Mouse (Mus musculus): ENCODE measurements around the gene Gpbp1l1.

Gpbp1l1 gene

DNA sequence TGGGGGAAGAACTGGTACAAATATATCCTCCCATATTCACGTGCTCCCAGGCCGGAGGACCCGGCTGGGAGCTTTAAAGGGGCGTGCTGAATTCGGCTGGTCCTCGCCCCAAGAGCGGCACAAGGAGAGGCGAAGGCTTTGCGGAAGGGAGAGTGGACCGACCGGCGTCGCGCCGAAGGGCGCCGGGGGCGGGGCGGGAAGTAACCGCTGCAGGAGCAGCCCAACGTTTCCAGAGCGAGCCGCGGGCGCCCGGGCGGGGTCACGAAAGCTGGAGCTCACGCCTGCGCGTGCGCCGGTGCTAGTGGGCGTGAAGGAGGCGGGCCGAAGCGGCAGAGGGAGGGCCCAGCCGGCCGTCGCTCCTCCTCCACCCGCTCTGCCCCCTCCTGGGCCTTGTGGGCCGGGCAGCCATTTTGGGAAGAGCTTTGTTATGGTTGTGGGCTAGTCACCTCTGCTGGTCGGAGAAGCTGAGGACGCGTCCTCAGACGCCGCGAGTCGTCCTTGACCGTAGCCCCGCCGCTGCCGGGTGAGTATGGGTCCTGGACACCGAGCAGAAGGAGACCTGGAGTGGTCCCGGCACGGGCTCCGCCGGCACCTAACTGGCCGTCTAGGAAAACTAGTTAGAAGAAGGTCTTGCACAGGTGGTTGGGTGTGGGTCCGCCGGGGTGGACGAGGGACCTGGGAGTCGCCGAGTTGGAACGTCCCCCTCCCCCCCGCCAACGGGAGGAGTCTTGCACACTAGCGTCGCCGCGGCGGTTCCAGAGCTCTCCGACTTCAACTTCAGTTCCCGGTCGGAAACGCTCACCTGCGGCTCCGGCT, at the start of gene Gpbp1l1:
Gene Gpbp1l1 (plus strand): TSS at position 353 of the 816 bp plus-strand sequence.
- DNase-seq, result peak; percentile 97 to 98

DNA sequence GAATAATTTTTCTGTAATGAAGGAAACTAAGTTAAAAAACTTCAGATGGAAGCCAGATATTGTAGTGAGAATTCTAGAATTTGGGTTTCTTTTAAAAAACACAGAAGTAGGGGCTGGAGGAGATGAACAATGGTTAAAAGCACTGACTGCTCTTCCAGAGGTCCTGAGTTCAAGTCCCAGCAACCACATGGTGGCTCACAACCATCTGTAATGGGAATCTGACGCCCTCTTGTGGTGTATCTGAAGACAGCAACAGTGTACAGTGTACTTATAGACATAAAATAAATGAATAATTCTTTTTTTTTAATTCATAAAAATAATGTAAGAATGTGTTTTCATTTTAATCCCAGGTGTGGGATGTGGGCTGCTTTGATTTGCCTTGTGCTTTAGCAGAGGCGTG, 26.3 kb upstream of the Gpbp1l1 start:
- no peak for DNase-seq

DNA sequence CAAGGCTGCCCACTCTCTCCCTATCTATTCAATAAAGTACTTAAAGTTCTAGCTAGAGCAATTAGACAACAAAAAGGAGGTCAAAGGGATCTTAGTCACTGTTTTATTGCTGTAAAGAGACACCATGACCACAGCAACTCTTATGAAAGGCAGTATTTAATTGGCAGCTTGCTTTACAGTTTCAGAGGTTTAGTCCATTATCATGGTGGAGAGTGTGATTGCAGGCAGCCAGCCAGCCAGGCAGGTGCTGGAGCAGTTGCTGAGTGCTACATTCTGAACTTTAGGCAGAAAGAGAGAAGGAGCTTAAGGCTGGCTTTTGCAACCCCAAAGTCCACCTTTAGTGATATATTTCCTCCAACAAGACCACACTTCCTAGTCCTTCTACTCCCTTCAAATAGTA, 21.1 kb upstream of the Gpbp1l1 start:
- no peak for DNase-seq

DNA sequence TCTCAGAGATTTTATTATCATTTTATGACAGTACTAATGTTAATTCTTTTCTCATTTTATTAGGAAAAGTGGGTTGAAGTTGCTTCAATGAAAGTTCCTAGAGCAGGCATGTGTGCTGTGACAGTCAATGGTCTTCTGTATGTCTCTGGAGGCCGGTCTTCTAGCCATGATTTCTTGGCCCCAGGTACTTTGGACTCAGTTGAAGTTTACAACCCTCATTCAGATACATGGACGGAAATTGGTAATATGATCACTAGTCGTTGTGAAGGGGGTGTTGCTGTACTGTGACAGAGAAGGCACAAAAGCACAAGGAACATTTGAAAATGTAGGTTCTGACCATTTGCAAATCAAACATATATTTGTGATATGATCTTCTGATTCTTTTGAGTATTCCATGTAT, 19.7 kb upstream of the Gpbp1l1 start:
- DNase-seq, result no peak

DNA sequence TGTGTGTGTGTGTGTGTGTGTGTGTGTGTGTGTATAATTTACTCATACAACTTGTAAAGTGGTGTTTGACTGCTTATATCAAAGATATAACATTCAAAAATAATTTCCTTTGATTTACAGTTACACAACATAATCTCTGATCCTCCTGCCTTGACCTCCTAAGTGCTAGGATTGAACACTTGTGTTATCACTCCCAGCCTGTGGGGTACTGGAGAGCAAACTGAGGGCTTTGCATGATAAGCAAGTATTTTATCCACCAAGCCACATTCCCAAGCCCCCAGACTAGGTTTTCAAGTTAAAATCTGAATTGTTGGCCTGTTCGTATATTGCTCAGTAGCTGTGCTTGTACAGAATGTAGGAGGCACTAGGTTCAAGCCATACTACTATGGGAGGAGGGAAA, 7.0 kb upstream of the Gpbp1l1 start:
- DNase-seq, result no peak

DNA sequence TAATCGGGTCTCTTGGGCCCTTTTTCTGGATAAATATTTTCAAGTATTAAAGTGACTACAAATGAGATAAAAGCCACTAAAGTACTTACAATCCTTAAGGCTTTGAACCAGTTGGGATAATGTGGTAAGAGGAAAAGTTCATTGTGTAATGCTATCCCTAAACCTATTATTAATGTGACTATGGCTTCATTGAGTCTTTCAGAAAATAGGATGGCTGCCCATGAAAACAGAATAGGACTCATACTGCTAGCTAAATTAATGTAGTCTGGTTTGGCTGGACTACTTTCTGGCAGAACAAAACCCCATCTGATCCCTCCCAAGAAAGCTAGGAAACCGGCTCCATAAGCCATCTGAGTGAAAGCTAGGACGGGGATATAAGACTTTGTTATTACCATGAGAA, 4.4 kb upstream of the Gpbp1l1 start:
- DNase-seq, result no peak

DNA sequence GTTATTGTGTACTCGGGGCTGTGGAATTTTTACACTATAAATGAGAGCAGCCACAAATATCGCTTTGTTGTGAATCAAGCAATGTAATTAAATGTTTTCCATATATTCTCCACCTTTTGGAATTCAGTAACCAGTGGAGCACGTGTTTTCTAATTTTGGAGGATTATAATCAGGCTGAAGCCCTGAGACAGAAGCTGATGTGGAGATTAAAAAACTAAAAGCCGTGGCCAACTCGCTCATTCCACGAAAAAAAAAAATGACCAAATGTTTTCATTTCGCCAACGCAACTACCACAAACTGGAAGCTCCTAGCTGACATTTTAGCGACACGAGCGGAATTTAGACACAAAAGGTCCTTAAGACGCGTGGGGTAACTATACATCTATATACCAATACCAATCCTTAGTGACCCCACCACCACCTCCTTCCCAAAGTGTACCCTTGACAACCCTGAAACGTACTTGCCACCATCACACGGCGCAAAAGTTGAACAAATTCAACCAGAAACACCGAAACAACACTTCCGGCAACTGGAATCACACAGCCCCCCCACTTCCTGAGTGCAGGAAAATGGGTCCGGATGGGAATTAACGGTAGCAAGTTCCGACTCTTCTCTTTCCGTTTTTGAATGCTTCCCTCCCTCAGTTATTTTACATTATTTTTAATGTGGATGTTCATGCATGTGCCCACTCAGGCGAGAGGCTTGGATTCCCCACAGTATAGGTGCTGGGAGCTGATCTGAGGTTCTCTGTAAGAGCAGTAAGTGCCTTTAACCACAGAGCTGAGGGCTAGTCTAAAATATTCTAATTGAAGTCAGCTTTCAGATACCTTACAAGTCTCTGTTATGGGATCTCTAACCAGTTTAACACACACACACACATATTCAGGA, 1.8 kb upstream of the Gpbp1l1 start, which contains the start of gene Tmem69:
Gene Tmem69 (minus strand): TSS at position 524 of the 888 bp plus-strand sequence.
- DNase-seq, result peak; percentile 74 to 85

DNA sequence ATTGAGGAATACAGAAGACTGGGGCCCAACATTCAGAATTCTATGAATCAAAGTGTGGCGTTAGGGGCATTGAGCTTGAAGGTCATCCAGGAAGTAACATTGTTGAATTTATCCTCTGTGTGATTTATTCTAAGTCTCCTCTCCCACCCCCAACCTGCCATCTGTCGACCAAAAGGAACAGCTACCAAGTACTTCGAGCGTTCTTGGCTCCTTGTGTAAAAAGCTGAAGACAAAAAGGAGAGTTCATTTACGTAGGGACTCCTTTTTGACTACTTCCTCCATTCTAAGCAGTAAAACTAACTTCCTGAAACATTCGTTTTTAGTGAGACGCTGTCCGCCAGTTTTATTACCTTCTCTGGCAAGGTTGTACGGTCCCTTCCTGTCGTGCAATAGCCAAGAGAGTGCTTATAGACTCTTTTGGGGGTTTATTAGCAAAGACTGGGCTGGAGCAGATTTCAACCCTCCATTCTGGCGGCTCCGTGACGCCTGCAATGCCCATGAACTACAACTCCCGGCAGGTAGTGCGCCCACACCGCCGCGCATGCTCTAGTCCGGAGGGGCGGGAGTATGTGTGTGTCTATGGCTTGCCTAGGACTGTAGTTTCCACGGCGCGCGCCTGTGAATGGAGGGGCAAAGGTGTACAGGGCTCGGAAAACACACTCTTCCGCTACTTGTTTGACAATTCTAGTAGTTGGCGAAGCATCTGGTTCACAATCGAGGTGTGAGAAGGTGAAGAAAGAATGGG, 725 bp upstream of the Gpbp1l1 start:
- DNase-seq, result peak; percentile 94 to 95

DNA sequence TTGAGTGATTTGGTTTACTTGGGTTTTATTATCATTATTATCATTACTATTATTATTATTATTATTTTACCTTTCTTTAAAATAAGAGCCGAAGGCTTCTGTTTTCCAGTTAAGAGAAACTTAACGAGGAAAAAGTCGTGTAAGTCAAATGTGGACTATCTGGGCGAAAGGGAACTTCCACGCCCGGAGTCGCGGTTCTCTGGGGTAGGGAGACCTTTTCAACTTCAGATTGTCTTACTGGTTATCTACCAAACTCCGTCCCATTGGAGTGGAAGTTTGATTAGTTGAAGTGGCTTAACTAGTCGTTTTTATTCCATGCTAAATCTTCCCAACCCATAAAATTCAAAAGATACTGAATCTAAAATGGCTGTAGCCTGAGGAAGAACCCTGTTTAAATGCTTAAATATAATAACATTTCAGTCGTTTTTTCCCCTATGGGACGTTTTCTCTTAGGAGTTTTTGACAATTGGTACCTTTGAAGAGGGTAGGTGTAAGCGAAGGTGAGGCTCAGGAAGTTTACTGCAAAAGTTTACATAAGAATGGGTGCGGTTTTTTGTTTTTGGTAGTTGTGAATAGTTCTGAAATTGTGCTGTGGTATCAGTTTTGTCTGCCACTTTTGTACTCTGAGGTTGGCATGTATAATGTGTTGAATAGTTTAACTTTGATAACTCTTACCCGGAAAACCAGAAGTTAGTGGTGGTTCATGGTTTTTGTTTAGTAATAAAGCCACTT, 859 bp downstream of the Gpbp1l1 start:
- DNase-seq, result no peak

DNA sequence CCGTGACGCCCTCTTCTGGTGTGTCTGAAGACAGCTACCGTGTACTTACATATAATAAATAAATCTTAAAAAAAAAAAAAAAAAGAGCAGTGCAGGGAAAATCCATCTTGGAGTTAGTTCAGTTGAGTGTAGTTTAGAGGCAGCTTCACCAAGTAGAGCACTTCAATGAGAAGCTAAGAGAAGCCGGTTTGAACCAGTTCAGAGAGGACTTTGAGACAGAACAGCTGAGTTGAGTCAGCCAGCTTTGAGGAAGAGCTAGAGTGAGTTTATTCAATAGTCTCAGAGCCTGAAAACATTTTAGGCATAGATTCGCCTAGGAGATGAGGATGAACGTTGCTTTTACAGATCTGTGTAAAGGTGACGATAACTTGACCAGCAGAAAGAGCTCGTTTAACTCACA, 38.3 kb downstream of the Gpbp1l1 start:
- DNase-seq, result no peak

DNA sequence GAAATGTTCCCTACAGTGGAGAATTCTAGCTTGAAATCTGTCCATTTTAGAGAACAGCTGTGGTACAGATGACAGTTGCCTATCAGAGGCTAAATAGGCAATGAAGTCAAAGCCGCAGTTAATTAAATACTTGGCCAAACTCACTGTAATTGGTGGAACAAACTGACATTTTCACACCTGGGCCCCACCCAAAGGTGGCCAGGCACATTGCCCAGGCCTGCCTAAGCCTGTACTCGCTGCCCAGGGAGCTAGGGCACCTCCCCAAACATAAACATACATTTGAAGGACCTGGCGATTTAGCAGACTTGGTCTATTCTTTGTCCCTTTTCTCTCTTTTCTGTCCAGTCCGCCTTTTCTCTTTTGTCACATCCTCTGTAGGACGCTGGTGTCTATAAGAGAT, 38.9 kb downstream of the Gpbp1l1 start, which contains the start of gene Ccdc17:
Gene Ccdc17 (plus strand): TSS at position 276 of the 400 bp plus-strand sequence.
- DNase-seq, result no peak

DNA sequence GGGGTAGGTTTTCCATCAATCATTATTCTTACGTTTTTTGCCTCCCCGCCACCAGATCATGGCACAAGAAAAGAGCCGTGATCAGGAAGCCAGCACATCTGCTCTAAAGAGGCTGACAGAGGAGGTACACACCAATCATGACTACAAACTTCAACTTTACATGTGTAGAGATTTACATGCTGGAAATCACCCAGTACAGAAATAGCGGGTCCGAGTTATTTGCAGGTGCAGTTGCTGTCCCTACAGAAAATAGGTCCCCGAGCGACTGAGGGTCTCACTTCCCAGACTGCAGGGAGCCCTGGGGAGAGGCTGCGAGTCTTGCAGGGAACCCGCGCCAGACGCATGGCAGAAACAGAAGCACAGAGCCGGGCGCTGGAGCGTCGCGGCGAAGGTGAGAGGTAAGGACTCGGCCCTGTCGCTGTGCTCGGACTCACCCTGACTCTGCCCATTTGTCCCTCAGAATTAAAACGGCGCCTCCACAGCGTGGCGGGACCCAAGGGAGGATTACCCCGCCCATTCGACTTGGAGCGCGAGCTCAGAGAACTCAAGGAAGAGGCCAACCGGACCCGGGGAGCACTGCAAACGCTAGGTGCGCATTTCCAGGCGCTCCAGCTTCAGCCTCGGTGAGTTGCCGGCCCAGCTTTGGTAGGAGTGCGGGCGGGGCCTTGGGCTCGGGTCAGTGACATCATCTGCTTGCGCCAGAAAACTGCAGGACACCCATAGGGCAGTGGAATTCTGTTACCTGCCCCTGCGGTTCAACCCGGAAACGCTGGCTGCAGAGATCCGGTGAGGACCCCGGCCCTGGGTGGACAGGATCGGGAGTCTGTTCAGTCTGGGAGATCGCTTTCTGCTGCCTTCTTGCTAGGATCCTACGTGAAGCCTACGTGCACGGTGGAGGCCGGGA, 39.8 kb downstream of the Gpbp1l1 start:
- peak; percentile 91 to 93 for DNase-seq

DNA sequence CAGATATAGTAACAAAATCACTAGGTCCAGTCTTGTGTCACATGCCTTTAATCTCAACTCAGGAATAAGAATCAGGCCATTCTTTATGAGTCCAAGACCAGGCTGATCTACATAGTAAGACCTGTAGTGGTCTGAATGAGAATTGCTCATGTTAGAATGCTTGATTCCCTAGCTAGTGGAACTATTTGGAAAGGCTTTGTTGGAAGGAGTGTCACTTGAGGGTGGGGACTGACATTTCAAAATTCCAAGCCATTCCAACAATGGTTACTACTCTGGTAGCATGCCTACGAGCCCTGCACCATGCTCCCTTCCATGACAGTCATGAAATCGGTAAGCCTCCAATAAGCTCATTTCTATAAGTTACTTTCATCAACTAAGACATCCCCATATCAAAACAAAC, 55.2 kb downstream of the Gpbp1l1 start:
- DNase-seq, result no peak

DNA sequence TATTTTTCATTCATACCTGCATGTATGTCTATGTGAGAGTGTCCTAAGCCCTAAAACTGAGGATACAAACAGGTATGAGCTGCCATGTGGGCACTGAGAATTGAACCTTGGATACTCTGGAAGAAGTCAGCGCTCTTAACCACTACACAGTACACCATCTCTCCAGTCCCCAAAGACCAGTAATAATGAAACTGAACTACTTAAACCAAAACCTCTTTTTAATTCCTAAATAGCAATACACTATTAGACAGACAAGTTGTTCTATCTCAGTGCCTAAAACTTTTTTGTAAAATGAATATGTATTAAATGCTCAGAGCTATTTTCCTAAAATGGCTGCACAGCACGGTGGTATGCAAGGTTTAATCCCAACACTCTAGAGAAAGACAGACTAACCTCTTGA, 57.8 kb downstream of the Gpbp1l1 start:
- no peak for DNase-seq

DNA sequence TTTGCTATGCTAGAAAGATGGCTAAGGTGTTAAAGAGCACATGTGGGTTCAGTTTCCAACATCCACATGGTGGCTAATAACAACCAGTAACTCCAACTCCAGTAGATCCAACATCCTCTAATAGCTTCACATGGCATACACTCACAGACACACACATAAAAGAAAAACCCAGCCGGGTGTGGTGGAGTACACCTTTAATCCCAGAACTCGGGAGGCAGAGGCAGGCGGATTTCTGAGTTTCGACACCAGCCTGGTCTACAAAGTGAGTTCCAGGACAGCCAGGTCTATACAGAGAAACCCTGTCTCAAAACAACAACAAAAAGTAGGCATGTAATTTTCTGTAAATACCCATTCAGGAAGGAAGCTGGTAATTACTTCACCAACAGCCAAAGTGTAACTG, 67.4 kb downstream of the Gpbp1l1 start:
- no peak for DNase-seq

DNA sequence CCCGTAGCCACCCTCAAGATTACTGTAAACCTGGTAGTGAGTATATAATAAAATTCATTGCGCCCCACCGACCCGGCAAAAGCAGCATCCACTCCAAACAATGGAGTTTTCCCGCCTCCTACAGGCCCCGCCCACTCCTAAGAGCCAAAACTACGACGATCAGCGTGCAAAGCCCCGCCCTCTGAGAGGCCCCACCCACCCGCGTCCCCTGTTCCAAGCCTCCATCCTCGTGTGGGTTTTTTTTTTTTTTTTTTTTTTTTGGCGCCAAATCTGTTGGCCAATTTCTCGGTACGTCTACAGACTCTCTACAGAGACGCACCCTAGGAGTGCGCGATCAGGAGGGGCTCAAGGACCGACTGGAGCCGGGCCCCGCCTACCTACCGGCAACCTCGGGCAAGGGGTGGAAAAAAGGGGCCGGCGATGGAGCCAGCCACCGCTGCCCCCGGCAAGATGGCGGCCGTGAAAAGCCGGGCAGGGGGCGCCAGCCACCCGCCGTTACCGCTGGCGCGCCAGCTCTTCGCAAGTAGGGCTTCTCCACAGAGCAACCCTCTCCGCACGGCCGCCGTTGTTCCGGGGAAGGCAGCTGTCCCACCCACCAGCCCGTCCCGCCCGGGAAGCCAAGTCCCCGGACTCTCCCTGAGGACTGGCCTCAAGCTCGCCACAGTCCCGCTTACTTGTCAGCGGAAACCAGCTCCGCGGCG, 69.3 kb downstream of the Gpbp1l1 start:
- peak; percentile 64 to 77 for DNase-seq

DNA sequence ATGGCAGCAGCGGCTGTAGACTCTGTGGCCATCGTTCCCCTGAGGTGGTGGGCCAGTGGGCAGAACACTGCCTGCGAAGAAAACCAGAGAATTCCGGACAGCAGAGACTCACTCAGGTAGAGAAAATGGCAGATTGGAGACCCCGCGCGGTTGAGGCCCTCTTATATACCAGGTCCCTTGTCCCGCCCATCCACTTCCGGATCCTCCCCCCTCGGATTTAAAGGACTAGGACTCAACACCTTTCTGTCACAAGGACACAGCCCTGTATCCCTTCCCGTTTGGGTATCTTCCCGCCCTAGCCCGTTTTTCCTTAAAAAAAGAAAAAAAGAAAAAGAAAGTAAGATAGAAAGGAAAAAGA, 69.9 kb downstream of the Gpbp1l1 start:
- DNase-seq, result peak; percentile 90 to 94

DNA sequence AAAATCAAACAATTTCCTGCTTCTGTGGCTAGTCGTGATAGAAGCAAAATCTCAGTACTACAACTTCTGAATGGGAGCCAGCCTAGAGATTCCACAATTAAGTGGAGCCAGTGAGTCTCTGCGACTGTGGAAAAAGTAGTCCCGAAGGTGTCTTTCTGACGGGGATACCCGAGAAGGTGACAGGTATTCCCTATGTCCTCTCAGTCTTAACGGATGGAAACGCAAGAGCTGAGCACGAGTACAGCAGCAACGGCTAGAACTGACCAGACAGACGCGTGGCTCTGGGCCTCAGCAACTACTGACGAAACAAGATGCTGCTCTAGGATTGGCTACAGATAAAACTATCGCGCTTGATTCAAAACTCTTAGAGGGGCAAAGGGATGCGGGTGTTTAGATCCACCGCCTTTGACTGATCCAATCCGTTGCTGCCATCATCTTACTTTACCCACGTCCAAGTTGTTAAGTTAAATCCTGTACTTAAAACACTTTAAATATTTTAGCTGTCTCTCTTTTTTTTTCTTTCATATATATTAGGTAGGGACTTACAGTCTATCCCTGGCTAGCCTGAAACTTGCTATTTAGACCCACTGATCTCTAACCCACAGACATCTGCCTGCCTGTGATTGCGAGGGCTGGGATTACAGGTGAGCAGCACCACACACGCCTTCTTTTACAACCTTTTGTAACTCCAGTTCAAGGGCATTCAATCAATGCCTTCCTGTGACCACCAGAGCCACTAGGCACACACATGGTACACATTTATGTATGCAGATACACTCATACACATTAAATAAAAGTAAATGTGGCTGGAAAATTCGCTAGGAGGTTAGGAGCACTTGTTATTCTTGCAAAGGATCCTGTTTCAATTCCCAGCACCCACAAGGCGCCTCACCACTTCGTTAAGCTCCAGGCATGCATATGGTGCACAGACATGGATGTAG, 70.5 kb downstream of the Gpbp1l1 start, which contains the start of gene Nasp:
Gene Nasp (minus strand): TSS at position 220 of the 941 bp plus-strand sequence.
- peak; percentile 86 for DNase-seq

DNA sequence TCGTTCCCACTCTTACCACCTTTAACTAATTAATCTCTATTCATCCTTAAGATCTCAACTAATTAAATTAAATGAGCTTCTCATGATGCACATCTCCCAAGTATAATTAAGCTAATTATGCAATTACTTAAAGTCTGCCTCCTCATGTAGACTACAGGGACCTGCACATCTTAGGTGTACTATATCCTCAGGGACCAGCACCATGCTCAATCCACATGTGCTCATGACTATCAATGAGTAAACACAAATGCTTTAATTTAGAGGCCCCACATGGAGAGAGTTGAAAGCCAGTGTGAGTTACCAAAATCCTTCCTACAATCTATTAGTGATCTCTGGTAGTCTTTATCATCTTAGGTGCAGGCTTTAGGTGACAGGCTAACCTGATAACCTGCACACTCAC, 77.7 kb downstream of the Gpbp1l1 start:
- DNase-seq, result no peak

Measured in kidney, adult 8-10 months (tissue).